Mouse (Mus musculus) kidney, adult 8-10 months (tissue): Measurements from ENCODE around the gene Lrrc29.
"Not testable (repeated sequence)": the region's sequence is repeated elsewhere in the genome, so short reads cannot be mapped to it uniquely, and the experiment has no call there.

Experiments used
- DNase-seq, 2 experiments: peaks; one replicate each; pipeline ENCODE4 v3.0.0; 2022

The Lrrc29 gene

DNA sequence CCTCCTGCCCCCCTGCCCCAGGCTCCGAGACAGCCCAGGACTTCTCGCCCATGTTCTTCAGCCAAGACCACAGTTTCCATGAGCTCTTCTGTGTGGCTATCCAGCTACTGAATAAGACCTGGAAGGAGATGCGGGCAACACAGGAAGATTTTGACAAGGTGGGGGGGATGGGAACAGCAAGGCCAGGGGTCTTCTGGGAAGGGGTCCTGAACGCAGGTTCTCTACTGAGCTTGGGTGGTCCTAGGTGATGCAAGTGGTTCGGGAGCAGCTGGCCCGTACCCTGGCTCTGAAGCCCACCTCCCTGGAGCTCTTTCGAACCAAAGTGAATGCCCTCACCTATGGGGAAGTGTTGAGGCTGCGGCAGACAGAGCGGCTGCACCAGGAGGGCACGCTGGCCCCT is 17.6 kb downstream of the Lrrc29 start:
- DNase-seq = no peak

DNA sequence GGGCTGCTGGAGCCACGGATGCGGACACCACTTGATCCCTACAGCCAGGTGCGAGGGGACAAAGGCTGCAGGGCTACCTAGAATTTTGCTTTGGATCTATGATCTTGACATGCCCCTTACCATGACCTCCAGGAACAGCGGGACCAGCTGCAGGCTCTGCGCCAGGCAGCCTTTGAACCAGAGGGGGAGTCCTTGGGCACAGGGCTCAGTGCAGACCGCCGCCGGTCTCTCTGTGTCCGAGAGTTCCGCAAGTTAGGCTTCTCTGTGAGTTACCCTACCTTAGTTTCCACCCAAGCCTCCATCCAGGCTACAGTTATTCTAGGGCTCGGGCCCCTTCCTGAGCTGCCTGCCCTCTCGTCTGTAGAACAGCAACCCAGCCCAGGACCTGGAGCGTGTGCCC is 18.4 kb downstream of the Lrrc29 start:
- DNase-seq = no peak

DNA sequence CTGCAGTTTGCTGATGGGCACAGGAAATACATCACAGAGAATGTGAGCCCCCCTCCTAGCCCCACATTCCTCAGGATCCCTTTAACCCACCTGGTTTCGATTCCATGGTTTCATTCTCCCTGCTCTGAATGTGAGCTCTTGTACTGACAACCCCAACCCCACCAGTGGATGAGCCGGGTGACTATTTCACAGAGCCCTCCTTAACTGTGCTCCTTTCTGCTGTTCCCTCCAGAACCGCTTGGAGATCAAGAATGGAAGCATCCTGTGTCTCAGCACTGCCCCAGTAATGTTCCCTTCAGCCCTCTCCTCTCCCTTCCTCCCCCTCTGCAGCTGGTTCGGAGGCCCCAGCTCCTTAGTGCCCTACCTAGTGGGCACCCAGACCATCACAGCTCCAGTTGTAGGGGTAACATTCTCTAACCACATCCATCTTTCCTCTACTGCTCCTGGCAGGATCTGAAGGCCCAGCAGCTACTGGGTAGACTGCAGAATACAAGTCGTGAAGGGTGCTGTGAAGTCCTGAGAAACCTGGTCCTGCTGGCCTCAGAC is 19.9 kb downstream of the Lrrc29 start:
- DNase-seq = no peak

DNA sequence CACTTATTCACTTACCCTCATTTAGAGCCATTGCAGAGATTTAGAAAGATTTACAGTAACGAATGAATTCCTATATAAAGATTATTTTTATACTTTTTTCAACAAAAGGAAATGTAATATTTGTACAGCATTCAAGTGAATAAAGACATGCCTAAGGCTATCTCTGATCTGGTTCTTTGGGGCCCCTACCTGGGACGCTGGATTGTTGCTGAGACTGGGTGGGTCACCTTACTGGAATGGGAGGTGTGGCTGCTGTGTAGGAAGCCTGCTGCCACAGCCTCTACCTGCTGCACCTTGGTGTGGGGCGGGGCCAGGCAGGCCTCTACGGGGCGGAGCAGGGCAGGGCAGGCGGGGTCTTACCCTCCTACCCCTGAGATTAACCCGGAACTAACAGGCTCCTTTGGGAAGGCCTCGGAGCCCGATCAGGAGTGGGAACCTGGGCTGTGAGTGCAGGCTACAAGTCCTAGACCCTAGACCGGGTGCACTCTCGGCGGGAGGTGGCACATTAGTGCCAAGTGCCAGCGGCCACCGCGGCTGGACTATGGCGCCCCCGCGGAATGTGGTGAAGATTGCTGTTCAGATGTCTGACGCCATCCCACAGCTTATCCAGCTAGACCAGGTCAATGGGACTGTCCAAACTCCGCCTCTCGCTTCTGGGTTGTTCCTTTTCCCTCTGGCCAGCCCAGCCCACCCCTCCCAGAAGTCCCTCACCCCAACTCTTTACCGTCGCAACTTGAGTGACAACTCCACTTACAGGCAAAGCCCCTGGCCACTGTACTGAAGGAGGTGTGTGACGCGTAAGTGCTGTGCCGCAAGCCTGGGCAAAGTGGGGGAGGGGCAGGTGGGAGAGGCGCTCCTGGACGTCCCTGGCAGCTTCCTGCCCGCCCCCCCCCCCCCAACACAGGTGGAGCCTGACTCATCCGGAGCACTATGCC is 20.6 kb downstream of the Lrrc29 start, which contains the start of gene Elmo3:
Elmo3 (plus strand) TSS at position 391 of the 935 bp plus-strand sequence.
- peak; percentile 91 to 92 for DNase-seq

DNA sequence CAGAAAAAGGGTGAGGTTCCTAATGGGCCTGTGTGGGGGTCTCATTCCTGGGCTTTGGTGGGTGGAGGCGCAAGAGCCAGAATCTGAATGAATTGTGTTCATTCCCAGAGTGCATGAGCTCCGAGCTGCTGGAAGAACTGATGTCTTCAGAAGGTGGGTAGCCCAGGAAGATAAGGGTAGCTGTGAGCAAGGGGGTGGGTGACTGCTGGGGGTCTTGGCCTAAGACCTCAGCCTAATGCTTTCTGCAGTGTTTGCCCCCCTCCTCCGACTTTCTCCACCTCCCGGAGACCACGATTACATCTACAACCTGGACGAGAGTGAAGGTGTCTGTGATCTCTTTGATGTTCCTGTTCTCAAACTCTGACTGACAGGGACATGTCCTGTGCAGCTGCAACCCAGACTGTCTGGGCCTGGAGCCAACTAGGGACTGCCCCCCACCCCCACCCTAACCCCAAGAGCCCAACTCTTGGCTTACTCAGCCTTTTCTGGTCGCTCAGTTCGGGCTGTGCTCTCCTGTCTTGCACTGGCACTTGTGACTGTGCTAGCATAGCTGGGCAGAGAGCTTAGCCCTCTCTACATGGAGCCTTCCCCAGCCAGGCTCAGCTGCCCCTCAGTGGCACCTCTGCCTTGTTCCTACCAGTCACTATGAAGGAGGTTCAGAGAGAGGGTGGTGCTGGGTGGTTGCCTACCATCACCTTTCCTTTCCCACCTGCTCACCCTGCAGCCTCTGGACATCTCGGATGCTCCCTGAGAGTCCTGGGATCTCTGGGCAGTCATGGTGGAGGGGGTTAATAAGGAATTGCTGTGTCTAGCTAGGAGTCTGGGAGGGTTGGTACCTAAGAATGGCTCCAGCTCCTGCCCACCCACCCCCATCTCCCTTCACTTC is 21.5 kb downstream of the Lrrc29 start:
- DNase-seq = no peak

DNA sequence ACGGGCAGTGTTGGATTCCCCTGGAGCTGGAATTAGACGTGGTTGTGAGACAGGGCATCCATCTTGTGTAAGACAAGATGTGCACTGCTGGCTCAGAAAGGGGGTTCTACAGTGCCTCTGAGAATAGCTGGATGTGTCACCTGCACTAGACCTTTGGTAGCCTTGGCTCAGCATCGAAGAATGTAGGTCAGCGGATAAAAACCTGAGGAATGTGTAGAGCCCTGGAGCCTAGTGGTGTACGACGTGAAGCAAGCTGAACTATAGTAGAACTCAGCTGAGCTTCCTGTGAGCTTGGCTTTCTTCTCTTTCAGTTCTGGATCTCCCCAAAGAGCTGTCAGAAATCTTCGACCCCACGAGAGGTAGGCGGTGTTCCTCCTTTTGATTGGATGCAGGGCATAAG is 22.2 kb downstream of the Lrrc29 start:
- no peak for DNase-seq

DNA sequence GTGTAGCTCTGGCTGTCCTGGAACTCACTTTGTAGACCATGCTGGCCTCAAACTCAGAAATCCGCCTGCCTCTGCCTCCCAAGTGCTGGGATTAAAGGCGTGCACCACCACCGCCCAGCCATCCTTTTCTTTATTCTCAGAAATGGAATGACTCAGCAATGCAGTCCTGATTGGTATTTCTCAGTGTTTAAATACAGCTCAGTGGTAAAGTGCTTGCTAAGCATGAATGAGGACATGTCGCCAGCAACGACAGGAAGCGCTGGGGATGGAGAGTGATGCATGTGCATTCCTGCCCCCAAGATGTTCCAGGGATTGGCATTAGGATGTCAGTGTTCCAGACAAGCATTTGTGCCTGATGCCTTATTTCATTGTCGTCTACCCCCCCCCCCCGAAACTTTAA is 22.7 kb downstream of the Lrrc29 start:
- DNase-seq = no peak

DNA sequence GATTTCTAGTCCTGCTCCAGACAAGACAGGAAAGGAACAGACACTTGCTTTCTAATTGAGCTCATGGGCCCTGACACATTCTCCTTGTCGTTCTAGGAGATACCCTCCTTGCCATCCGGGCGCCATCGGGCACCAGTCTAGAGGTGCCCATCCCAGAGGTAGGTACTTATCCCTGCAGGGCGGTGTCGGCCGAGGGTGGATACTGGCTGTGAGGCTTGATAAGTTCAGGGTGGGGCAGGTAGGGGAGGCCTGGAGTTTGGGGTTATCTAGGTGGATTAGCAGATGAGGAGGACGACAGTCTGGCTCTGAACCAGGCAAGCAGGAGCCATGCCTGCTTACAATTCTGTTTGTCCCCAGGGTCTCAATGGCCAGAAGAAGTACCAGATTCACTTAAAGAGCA is 26.1 kb downstream of the Lrrc29 start:
- no peak for DNase-seq

DNA sequence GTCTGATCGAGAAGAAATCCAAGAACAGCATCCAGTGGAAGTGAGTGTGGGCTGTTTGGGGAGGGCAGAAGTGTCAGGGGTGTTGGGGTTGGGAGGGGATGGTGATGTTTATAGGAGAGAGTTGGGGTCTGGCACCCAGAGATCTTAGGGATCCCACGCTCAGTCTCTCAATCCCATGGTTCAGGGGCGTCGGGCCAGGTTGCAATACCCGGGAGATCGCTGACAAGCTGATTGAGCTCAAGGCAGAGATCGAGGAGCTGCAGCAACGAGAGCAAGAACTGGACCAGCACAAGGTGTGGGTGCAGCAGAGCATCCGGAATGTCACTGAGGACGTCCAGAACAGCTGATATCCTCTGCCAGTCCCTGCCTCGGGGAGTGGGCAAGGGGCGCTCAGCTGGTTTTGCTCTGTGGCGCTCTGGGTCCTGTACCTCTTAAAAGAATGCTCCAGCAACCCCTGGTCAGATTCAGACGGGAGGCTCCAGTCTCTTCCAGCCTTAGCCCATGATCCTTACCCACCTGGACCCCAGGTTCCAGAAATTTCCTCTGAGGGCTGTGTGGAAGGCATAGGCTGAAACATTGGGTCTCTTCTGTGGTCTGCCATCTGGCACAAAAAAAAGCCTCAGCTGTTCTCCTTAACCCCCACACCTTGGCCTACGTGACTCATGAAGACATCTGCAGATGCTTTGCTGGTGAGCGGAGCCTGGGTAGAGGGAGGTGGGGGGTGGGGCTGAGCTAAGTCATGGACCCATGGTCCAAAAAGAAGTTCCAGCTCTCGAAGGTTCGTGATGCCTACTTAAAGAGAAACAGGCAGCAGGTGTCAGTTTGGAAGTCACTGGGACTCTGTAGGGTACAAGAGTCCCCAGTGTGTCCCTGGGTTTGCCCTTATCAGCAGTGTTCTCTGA is 27.5 kb downstream of the Lrrc29 start:
- DNase-seq = no peak

DNA sequence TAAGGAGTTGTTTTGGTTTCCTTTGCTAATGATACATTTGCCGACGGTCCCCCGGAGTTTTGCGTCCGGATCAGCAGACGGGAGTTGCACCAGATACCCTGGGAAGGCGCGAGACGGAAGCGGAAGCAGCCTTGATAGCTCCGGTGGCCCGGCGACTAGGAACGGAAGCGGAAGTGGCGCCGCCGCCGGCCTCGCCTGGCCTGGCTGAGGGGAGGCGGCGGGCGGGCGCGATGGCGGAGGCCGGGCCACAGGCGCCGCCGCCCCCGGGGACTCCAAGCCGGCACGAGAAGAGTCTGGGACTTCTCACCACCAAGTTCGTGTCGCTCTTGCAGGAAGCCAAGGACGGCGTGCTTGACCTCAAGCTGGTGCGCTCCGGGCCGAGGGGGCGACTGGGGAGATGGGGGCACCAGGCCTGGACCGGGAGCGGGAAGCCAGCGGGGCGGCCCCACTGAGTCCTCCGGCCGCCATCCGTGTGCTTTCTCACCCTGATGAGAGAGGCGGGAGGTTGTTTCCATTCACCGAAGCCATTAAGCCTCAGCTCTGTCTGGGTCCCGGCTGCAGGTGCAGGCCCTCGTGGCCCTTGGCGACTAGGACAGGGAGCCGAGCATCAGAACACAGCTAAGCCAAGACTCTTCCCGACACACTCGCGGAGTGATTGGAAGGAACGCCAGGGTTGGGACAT is 28.4 kb downstream of the Lrrc29 start, which contains the start of gene E2f4:
E2f4 (plus strand) TSS at position 153 of the 682 bp plus-strand sequence.
- peak; percentile 92 to 94 for DNase-seq

DNA sequence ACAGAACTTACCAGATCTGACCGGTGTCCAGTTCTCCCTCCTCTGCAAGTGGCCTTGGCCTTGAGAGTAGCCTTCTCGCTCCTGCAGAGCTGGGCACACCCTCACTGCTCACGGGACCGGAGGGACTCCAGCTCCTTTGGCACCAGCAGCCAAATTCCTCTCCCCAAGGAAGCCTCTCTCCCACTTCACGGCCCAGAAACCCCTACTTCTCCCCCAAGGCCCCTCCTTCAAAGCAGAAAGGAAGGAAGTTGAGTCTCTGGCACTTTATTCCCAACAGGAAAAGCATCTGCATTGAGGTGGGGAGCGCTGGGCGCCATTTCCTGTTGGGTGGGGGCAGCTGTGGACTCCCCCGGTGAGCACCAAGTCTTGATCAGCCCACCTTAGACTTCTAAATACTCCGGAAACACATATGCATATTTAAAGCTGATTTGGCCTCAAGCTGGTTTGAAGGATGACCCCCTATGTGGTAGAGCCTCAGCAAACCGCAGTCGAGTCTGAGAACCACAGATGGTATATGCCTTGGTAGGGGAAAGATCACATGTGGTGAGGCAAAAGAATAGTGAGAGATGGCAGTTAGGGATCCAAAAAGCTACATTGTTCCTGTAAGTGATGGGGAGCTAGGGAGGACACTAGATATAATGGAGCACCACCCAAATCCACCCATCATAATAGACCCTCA is 30.0 kb downstream of the Lrrc29 start, which contains the start of gene Exoc3l:
Exoc3l (minus strand) TSS at position 207 of the 679 bp plus-strand sequence.
- no peak for DNase-seq

DNA sequence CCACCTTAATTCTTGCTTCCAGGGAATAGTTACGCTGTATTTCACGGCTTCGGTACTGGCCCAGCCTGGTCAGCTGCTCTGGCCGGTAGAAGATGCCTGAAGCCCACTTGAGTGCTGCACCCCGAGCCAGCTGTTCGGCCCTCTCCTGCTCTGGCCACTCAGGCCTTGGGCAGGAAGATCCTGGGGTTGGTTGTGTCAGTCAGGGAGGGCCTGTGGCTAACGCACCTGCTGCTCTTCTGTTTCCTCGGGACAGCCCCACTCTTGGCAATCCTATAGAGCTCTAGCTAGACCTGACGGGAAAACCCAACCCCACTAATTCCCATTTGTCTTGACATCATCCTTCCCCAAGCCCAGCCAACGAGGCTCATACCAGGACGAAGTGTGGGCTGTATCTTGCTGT is 30.8 kb downstream of the Lrrc29 start:
- no peak for DNase-seq

DNA sequence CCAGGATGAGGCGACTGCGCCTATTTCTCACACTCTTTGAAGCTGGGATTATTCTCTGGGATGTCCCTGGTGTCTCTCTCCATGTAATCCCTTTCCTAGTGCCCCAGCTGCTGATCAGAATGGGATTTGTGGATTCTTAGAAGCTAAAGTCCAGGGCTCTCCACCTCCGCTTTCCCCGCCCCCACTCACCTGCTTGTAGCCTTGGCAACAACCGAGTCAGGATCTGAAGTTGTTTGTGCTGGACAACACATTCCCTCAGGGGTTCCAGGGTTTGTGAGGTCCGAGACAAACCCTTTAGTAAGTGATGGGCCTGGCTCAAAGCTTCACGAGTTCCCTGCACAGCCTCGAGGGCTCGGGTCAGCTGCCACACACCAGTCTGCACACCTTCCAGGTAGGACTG is 31.3 kb downstream of the Lrrc29 start:
- no peak for DNase-seq

DNA sequence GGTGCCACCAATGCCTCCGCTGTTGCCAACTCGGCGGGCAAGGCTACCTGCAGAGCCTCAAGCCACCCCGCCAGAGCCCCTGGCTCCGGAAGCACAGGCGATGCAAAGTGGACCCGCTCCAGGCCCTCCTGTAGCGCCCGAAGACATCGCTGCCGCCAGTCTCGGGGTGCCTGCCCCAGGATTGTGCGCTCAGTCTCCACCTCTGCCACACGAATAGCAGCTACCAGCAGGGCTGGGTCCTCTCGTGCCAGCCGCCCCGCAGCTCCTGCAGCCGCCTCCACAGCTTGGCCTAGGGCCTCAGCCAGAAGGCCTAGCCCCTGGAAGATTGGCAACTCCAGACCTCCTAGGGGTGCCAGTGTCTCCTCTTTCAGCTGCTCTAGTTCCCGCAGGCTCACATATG is 32.7 kb downstream of the Lrrc29 start:
- no peak for DNase-seq

DNA sequence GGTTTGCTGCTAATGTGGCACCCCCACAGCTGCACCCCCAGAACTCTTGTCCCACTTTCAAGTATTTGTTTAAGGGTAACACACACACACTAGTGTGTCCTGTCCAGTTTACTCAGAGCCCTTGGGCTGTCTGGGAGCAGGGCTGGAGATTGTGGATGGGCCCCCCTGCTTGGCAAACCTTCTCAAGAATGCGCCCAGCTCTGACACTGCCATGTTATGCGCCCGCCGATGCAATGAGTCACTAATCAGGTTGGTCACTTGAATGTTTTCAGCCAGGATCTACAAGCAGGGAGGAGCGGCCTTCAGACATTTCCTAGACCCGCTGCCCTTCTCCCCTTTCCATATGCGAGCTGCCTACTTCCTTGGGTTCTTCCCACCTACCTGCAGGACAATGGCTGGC is 33.6 kb downstream of the Lrrc29 start:
- DNase-seq = no peak

DNA sequence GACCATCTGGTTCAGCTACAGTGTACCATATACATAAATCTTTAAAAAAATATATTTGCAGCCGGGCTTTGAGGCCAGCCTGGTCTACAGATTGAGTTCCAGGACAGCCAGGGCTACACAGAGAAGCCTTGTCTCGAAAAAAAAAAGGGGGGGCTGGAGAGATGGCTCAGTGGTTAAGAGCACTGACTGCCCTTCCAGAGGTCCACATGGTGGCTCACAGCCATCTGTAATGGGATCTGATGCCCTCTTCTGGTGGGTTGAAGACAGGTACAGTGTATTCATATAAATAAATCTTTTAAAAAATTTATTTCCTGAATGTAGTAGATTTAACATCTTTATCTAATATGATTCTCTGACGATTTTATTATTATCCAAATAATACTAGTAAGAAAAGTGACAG is 34.3 kb downstream of the Lrrc29 start:
- not testable (repeated sequence) for DNase-seq

DNA sequence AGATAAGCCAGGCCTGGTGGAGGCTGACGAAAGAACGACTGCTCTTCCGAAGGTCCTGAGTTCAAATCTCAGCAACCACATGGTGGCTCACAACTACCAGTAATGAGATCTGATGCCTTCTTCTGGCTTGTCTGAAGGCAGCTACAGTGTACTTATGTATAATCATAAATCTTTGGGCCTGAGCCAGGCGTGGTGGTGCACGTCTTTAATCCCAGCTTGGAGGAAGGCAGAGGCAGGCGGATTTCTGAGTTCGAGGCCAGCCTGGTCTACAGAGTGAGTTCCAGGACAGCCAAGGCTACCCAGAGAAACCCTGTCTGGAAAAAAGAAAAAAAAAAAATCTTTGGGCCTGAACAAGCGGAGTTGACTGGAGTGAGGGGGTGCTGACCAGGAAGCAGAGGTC is 34.7 kb downstream of the Lrrc29 start:
- DNase-seq = not testable (repeated sequence)

DNA sequence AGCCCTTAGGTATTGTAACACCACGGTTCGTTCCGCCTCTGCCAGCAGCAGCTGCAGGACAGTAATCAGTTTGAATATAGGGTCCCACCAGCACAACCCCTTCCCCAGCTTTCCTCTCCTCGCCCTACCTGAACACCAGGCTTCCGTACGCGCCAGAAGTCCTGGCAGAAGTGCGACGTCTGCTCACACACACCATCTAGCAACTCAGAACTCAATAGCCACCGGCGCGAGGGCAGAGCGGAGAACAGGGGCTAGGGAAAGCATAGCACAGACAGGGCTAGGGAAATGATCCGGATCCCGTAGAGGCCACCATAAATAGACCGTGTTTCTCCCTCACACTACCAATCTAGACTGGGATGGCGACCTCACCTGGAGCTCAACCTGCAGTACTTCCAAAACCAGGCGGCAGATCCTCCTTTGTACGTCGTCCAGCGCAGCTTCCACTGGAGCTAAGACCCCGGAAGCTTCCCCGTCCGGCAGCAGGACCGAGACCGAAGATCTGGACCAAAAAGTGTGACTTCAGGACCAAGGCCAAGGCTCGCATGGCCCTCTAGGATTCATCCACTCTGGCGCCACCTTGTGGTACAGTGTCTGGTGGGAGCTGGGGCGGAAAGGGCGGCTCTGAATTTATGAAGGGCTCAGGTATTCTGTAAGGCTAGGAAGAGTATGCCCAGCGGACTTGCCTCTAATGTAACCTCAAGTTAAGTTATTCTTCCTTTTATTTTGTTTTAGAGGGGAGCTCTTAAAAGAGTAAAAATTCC is 35.3 kb downstream of the Lrrc29 start:
- DNase-seq = peak; percentile 81 to 92

DNA sequence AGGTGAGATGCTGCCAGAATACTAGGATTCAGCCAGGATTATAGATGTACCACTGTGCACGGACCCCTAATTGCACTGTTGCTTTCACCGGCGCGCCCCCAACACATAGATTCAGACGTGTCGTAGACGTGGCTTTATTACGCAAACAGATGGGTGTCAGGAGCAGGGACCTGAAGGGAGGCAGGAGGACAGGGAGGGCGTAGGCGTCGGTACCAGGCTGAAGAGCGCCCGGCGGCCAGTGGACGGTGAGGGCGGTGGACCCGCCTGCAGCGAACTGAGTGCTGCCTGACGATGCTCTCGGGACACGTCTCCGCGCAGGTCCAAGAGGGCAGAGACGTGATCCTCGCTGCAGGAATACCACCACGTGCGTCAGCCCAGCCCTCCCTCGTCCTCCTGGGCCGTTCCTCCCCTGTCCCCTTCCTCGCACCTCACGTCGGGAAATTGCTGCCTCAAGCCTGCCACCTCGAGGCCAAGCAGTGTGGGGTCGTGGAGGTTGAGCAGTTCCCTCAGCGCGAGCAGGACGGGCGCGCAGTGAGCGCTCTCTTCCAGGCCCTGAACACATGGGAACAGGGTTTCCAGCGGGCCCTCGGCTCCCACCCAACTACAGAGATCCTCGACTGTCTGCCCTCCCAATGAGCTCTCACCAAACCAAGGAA is 36.1 kb downstream of the Lrrc29 start, which contains the start of gene 4931428F04Rik:
4931428F04Rik (minus strand) TSS at position 60 of the 656 bp plus-strand sequence.
- DNase-seq = no peak
